Mouse (Mus musculus) heart, postnatal 0 days (tissue): ENCODE results near the gene Dnaaf1. TPM values are rescaled to one million over a fixed set of nuclear protein-coding genes. Genes with fewer than 3 reads are reported as not detected.

ENCODE experiments used
- ATAC-seq: fragments of 200-750 bp; cut with Nextera tagmentation; 2 replicates; pipeline ENCODE4 v1.8.0; 2017; ENCODE audit warnings: low read depth, moderate number of reproducible peaks, moderate library complexity; ENCODE audit not compliant: insufficient read depth
- DNase-seq: peaks from one replicate; pipeline ENCODE4 v3.0.0-alpha.2; 2016; ENCODE audit warnings: low spot score
- H3K27ac ChIP-seq: fragments of 300-500 bp; sonication (generic); 2 replicates; pipeline ENCODE4 v1.5.1; 2014; ENCODE audit warnings: low read depth, mild to moderate bottlenecking
- H3K27me3 ChIP-seq: fragments of 300-500 bp; sonication (generic); 2 replicates; pipeline ENCODE4 v1.6.1; 2014; ENCODE audit warnings: low read length, mixed read lengths; ENCODE audit not compliant: control insufficient read depth, insufficient read depth
- H3K36me3 ChIP-seq: fragments of 300-500 bp; sonication (generic); replicated peaks from 2 replicates; pipeline ENCODE4 v1.6.1; 2014; ENCODE audit warnings: low read length, mixed read lengths; ENCODE audit not compliant: control insufficient read depth, insufficient read depth
- H3K4me1 ChIP-seq: fragments of 300-500 bp; sonication (generic); 2 replicates; pipeline ENCODE4 v1.6.1; 2014; ENCODE audit warnings: antibody characterized with exemption; ENCODE audit not compliant: control insufficient read depth, insufficient read depth
- H3K4me2 ChIP-seq: fragments of 300-500 bp; sonication (generic); 2 replicates; pipeline ENCODE4 v1.6.1; 2014; ENCODE audit warnings: low read depth, mild to moderate bottlenecking, low read length, moderate library complexity
- H3K4me3 ChIP-seq: fragments of 300-500 bp; sonication (generic); 2 replicates; pipeline ENCODE4 v1.5.1; 2014; ENCODE audit warnings: low read depth, low read length
- H3K9ac ChIP-seq: fragments of 300-500 bp; sonication (generic); replicated peaks from 2 replicates; pipeline ENCODE4 v1.6.1; 2014; ENCODE audit warnings: low read depth, low read length, mixed read lengths
- H3K9me3 ChIP-seq: fragments of 300-500 bp; sonication (generic); replicated peaks from 2 replicates; pipeline ENCODE4 v1.6.1; 2016; ENCODE audit warnings: low read length; ENCODE audit not compliant: control insufficient read depth
- CTCF ChIP-seq: IDR thresholded peaks from 2 replicates; pipeline ENCODE4 v1.5.1; 2016; ENCODE audit warnings: antibody characterized with exemption, control low read depth, low read depth
- EP300 ChIP-seq: IDR thresholded peaks from 2 replicates; pipeline ENCODE4 v1.6.1; 2016; ENCODE audit warnings: antibody characterized with exemption, low read depth
- WGBS: fragments of 180-500 bp; shearing (Covaris S2); extraction: QIAGEN DNeasy Blood & Tissue Kit; methylation state at CpG from one replicate; pipeline ENCODE4 v1.1.7; 2014; 5-methylcytosine and 5-hydroxymethylcytosine counted together
- polyA plus RNA-seq: library from polyadenylated mRNA; unstranded; fragments of >200 nt; fragmentation: Nextera tagmentation; extraction: Ambion mirVana; gene quantifications from 2 replicates; pipeline ENCODE4 v1.2.1, GENCODE M21; 2015
- total RNA-seq: library from RNA; depleted of rRNA; stranded (reverse); fragments of >200 nt; gene quantifications from 2 replicates; pipeline ENCODE4 v1.2.3, GENCODE M21; 2014; ENCODE audit warnings: low replicate concordance

The Dnaaf1 gene
- total and polyA plus RNA-seq, 2 experiments from 2014 or later = 0.07 TPM; not detected in 1

GRCm38 (mm10) chr8:119606224-119606623 is 31.2 kb downstream of the Dnaaf1 start:
- no peak overlapping the region for H3K27ac ChIP-seq

GRCm38 (mm10) chr8:119612471-119612870 is 37.4 kb downstream of the Dnaaf1 start, which contains the start of gene Adad2:
TSS of gene Adad2 (plus strand) at chr8:119612747.
- Histone ChIP-seq H3K27me3 (0 out of 2 replicates have a peak, but pooled peaks cover 3% of the 10 kb centered on the region), H3K27ac (no peak within 1 kb of the TSS), H3K9ac (no peak within 1 kb of the TSS), H3K4me3 (no peak within 1 kb of the TSS), H3K4me1 (no peaks in the 10 kb centered on the region), H3K4me2 (no peak within 1 kb of the TSS), H3K36me3 (no peaks in the 10 kb centered on the region), H3K9me3 (peaks cover 7% of the 10 kb centered on the region; the same call in 1 of the 2 replicates)
- TF ChIP-seq EP300 = no peak
- TF ChIP-seq CTCF = no peak
- ATAC-seq (no peak), DNase-seq (no peak)
- WGBS = 75% methylated on average over 26 of the region's 26 CpGs

More at GRCm38 (mm10) chr8:119606224-119606623, 31.2 kb downstream of the Dnaaf1 start:
- no peak overlapping the region for H3K9ac ChIP-seq
- H3K4me3 ChIP-seq = no peak overlapping the region
- WGBS = 79% methylated on average over 2 of the region's 2 CpGs
- H3K36me3 ChIP-seq = peaks cover 18% of the 10 kb centered on the region
- H3K9me3 ChIP-seq = peaks cover 7% of the 10 kb centered on the region; the same call in 1 of the 2 replicates
- H3K4me1 ChIP-seq = peaks cover 8% of the 10 kb centered on the region; the same call in 1 of the 2 replicates
- TF ChIP-seq EP300 (no peak), CTCF (peak; percentile 16; the same call in 1 of the 2 replicates)
- no peak overlapping the region for H3K4me2 ChIP-seq
- ATAC-seq (no peak), DNase-seq (no peak)
- no peaks in the 10 kb centered on the region for H3K27me3 ChIP-seq

DNA sequence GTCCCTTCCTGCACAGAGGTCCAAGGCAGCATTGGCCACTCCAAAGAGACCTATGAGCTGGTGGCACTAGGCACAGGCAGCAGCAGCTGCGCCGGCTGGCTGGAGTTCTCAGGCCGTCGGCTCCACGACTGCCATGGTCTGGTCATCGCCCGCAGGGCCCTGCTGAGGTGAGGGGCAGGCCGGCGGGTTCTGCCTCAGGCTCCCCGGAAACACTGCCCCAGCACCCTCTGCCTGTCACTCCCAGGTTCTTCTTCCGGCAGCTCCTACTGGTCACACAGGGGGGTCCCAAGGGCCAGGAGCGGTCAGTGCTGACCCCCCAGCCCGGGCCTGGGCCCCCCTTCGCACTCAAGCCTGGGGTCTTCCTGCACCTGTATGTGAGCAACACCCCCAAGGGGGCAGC is 40.1 kb downstream of the Dnaaf1 start:
- H3K36me3 ChIP-seq = no peaks in the 10 kb centered on the region
- H3K4me3 ChIP-seq = no peak overlapping the region
- ATAC-seq = no peak
- WGBS = 85% methylated on average over 13 of the region's 14 CpGs
- no peaks in the 10 kb centered on the region for H3K4me1 ChIP-seq
- no peaks in the 10 kb centered on the region for H3K9me3 ChIP-seq
- 0 out of 2 replicates have a peak, but pooled peaks cover 3% of the 10 kb centered on the region for H3K27me3 ChIP-seq
- H3K4me2 ChIP-seq = no peak overlapping the region
- H3K9ac ChIP-seq = no peak overlapping the region
- no peak for DNase-seq
- no peak overlapping the region for H3K27ac ChIP-seq
- TF ChIP-seq EP300 (no peak), CTCF (no peak)

- Histone ChIP-seq H3K4me1 (peaks cover 6% of the 10 kb centered on the region; the same call in 1 of the 2 replicates), H3K4me3 (no peak overlapping the region), H3K4me2 (no peak overlapping the region), H3K27me3 (0 out of 2 replicates have a peak, but pooled peaks cover 3% of the 10 kb centered on the region), H3K9ac (no peak overlapping the region), H3K9me3 (no peaks in the 10 kb centered on the region), H3K36me3 (no peaks in the 10 kb centered on the region), H3K27ac (no peak overlapping the region)
- TF ChIP-seq EP300 = no peak
- TF ChIP-seq CTCF = no peak
- ATAC-seq (no peak), DNase-seq (no peak)
- WGBS = 67% methylated on average over 6 of the region's 7 CpGs
Observed at GRCm38 (mm10) chr8:119616358-119616757, 41.3 kb downstream of the Dnaaf1 start.

- no peak for ATAC-seq
- DNase-seq = no peak
- no peak for TF ChIP-seq EP300
- TF ChIP-seq CTCF = no peak
- H3K9me3 ChIP-seq = no peaks in the 10 kb centered on the region
- H3K4me2 ChIP-seq = no peak overlapping the region
- no peak overlapping the region for H3K27ac ChIP-seq
- no peak overlapping the region for H3K4me3 ChIP-seq
- WGBS = 90% methylated on average over 4 of the region's 4 CpGs
- peaks cover 6% of the 10 kb centered on the region; the same call in 1 of the 2 replicates for H3K4me1 ChIP-seq
- H3K27me3 ChIP-seq = 0 out of 2 replicates have a peak, but pooled peaks cover 3% of the 10 kb centered on the region
- H3K36me3 ChIP-seq = no peaks in the 10 kb centered on the region
- H3K9ac ChIP-seq = no peak overlapping the region
Observed at GRCm38 (mm10) chr8:119616811-119617210, 41.8 kb downstream of the Dnaaf1 start.

GRCm38 (mm10) chr8:119617586-119617985 is 42.6 kb downstream of the Dnaaf1 start:
- no peak for TF ChIP-seq EP300
- no peak for TF ChIP-seq CTCF
- no peak for DNase-seq
- Histone ChIP-seq H3K27ac (no peak overlapping the region), H3K36me3 (no peaks in the 10 kb centered on the region), H3K27me3 (0 out of 2 replicates have a peak, but pooled peaks cover 3% of the 10 kb centered on the region), H3K9me3 (no peaks in the 10 kb centered on the region), H3K4me3 (no peak overlapping the region), H3K9ac (no peak overlapping the region), H3K4me2 (no peak overlapping the region), H3K4me1 (peaks cover 6% of the 10 kb centered on the region; the same call in 1 of the 2 replicates)
- WGBS = 68% methylated on average over 5 of the region's 5 CpGs
- no peak for ATAC-seq
